Mouse (Mus musculus) ES-E14 (cell line): ENCODE measurements at regions not wholly inside any gene's neighbourhood (a gene's known extent, or its start where the extent isn't known, plus 50 kb on each side); places are given as distances from the start of the nearest gene placed in this dataset.

Experiments used
- CHD2 ChIP-seq: IDR thresholded peaks from 2 replicates; pipeline ENCODE4 v1.6.1; 2014; ENCODE audit warnings: mild to moderate bottlenecking, low read depth, low read length, inconsistent platforms
- HCFC1 ChIP-seq: IDR thresholded peaks from 2 replicates; pipeline ENCODE4 v1.6.1; 2012; ENCODE audit warnings: low read length, inconsistent platforms, borderline replicate concordance; ENCODE audit not compliant: insufficient read depth
- MAFK ChIP-seq: IDR thresholded peaks from 2 replicates; pipeline ENCODE4 v1.6.1; 2014; ENCODE audit warnings: mild to moderate bottlenecking, low read depth, low read length, inconsistent platforms; ENCODE audit not compliant: insufficient read depth

DNA sequence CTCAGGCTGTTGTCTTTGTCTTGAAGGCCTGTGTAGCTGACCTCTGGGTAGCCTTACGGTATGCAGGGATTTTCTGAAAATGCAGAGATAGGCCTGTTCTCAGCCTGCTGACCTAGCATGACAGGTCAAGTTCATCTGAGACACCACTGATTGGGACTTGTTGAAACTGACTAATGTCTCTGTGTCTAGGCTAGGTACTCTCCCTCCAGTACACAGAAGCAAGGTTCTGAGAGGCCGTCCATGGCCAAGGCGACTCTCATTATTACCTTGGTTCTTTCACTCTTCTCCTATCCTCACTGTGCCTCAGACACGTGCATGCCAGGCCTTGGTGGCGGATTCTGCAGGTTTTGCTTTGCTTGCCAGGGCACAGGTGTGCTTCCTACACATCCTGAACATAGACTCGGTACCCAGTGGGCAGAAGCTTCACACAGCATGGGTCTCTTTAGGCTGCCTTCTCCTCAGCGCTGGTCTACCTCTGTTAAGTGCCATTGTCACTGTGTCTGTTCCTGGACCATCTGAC, 208.3 kb downstream of the Adra2a start:
- TF ChIP-seq MAFK (no peak), CHD2 (no peak), HCFC1 (no peak)
